Mouse (Mus musculus) myocyte (in vitro differentiated cells): ENCODE results near the gene Katnal1.
A peak's percentile ranks its signal among the peaks of the same experiment; 100 is the strongest.

ENCODE experiments used
- E2F4 ChIP-seq: IDR thresholded peaks from one replicate; pipeline ENCODE4 v1.6.1; 2011; ENCODE audit warnings: mild to moderate bottlenecking, control low read depth, moderate library complexity; ENCODE audit not compliant: insufficient read depth
- MAX ChIP-seq: IDR thresholded peaks from one replicate; pipeline ENCODE4 v1.6.1; 2011; ENCODE audit warnings: low read depth, mild to moderate bottlenecking, control low read depth
- MYOG ChIP-seq, 3 experiments: IDR thresholded peaks; one replicate each; pipeline ENCODE4 v1.6.1; 2011; ENCODE audit warnings: control low read depth in 2 of 3, low read depth in 2 of 3, mild to moderate bottlenecking in 2 of 3; ENCODE audit not compliant: insufficient read length in 2 of 3, control insufficient read depth in 1 of 3, insufficient read depth in 1 of 3
- POLR2A ChIP-seq: IDR thresholded peaks from one replicate; pipeline ENCODE4 v1.6.1; 2011; ENCODE audit warnings: low read depth, mild to moderate bottlenecking, control low read depth, moderate library complexity; ENCODE audit not compliant: insufficient read length
- POLR2AphosphoS2 ChIP-seq: IDR thresholded peaks from one replicate; pipeline ENCODE4 v1.6.1; 2011; ENCODE audit warnings: low read depth, control low read depth; ENCODE audit not compliant: insufficient read length
- SRF ChIP-seq: IDR thresholded peaks from one replicate; pipeline ENCODE4 v1.6.1; 2011; ENCODE audit warnings: low read depth; ENCODE audit not compliant: control insufficient read depth, insufficient read length
- USF1 ChIP-seq: IDR thresholded peaks from one replicate; pipeline ENCODE4 v1.6.1; 2011; ENCODE audit warnings: low read depth, mild to moderate bottlenecking, control low read depth, moderate library complexity

DNA sequence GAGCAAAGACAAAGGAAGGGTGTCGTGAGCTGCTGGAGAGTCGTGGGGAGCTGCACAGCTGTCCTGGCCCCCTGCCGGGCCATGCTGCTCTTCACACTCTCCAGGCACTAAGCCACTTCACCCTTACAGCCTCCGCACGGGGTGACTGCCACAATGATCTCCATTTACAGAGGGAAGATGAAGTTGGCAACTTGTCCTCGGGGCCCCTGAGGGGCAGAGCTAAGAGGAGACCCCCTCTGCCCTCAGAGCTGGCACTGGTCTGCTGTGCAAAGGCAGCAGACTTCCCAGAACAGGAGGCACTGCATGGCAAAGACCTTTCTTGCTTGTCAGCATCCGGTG is 20.1 kb downstream of the Katnal1 start:
- TF ChIP-seq USF1: no peak
- TF ChIP-seq POLR2A: no peak
- TF ChIP-seq SRF: no peak
- TF ChIP-seq MAX: no peak
- peak in 2 of 3 experiments; percentile 44 to 55 for TF ChIP-seq MYOG (IDR thresholded peaks at IDR 0.05; ENCODE audit: control insufficient read depth in 1 of 3, insufficient read depth in 1 of 3, insufficient read length in 2 of 3, low read depth in 2 of 3)
- TF ChIP-seq POLR2AphosphoS2: no peak
- no peak for TF ChIP-seq E2F4
